12 mouse cellular contexts compared by ENCODE assay signal in genomic region chr7:145293859-145294258, GRCm38 (mm10). TPM values are rescaled to one million over a fixed set of nuclear protein-coding genes. Genes with fewer than 3 reads are reported as not detected.
DNase-seq lines count a peak whose midpoint lies in the region; ATAC-seq and TF ChIP-seq lines count a peak whose summit lies in the region.
"Had no signal": no experiment of that assay in that cellular context is flagged by ENCODE, and none has a peak within 500 bp of the region (broad histone marks: within the 10 kb centered on the region; RNA-seq: fewer than 3 reads in every experiment).

No protein-coding gene starts in this region.

- DNase-seq in adrenal gland, postnatal 36 days = peak; percentile 29 to 54
- DNase-seq in adrenal gland, adult 2 months = no peak
- DNase-seq in left cerebral cortex, adult 2 months (ENCODE audit: extremely low spot score in 1 of 2, low spot score in 2 of 2) = no peak
- DNase-seq in left cerebral cortex, postnatal 25 days (ENCODE audit: low spot score in 2 of 2) = no peak
- peak; percentile 46 for DNase-seq in brain, adult 2 months (ENCODE audit: low read depth, low spot score)

- no peak overlapping the region for H3K9ac ChIP-seq in hindbrain, embryonic 16.5 days (ENCODE audit: low read depth, low read length)
- H3K9ac ChIP-seq in intestine, embryonic 16.5 days (ENCODE audit: low read depth, low read length) = no peak overlapping the region
- H3K9ac ChIP-seq: hindbrain, embryonic 13.5 days had no signal

- peak; percentile 45; the same call in 1 of the 2 replicates for ATAC-seq in megakaryocyte progenitor cell, adult 5-6 weeks (replicated peaks; ENCODE audit: poor library complexity)
- ATAC-seq in hindbrain, embryonic 16.5 days = no peak
- ATAC-seq in intestine, embryonic 16.5 days = no peak

- H3K4me3 ChIP-seq in left cerebral cortex, adult 2 months = no peak overlapping the region
- no peak overlapping the region for H3K4me3 ChIP-seq in hindbrain, embryonic 16.5 days (ENCODE audit: low read length)
- H3K4me3 ChIP-seq in intestine, embryonic 16.5 days (ENCODE audit: low read length) = no peak overlapping the region
- H3K4me3 ChIP-seq: hindbrain, embryonic 13.5 days had no signal

- H3K27me3 ChIP-seq in hindbrain, embryonic 16.5 days (replicated peaks; ENCODE audit: control insufficient read depth, insufficient read depth, low read length) = no peaks in the 10 kb centered on the region
- no peaks in the 10 kb centered on the region for H3K27me3 ChIP-seq in intestine, embryonic 16.5 days (replicated peaks; ENCODE audit: control insufficient read depth, insufficient read depth, low read length)
- H3K27me3 ChIP-seq: hindbrain, embryonic 13.5 days had no signal

- peak; percentile 46 for TF ChIP-seq CTCF in left cerebral cortex, adult 2 months (IDR thresholded peaks at IDR 0.05)

- no peaks in the 10 kb centered on the region for H3K9me3 ChIP-seq in hindbrain, embryonic 16.5 days (ENCODE audit: control insufficient read depth, low read length)
- no peaks in the 10 kb centered on the region for H3K9me3 ChIP-seq in intestine, embryonic 16.5 days (ENCODE audit: control insufficient read depth, low read length)
- H3K9me3 ChIP-seq: hindbrain, embryonic 13.5 days had no signal

- H3K27ac ChIP-seq in left cerebral cortex, adult 2 months = no peak overlapping the region
- no peak overlapping the region for H3K27ac ChIP-seq in hindbrain, embryonic 16.5 days (ENCODE audit: low read depth, low read length)
- no peak overlapping the region for H3K27ac ChIP-seq in intestine, embryonic 16.5 days (ENCODE audit: low read length)
- H3K27ac ChIP-seq: hindbrain, embryonic 13.5 days had no signal

- H3K36me3 ChIP-seq in hindbrain, embryonic 16.5 days (ENCODE audit: control insufficient read depth, insufficient read depth, low read length) = no peaks in the 10 kb centered on the region
- H3K36me3 ChIP-seq in intestine, embryonic 16.5 days (ENCODE audit: control insufficient read depth, insufficient read depth, low read length) = no peaks in the 10 kb centered on the region
- H3K36me3 ChIP-seq: hindbrain, embryonic 13.5 days had no signal

- intact Hi-C loops in left cerebral cortex, adult 2 months (cut with DNase I) = no loop called here
- intact Hi-C loops in left cerebral cortex, postnatal 25 days (cut with DNase I) = no loop called here

- no peak overlapping the region for H3K4me2 ChIP-seq in hindbrain, embryonic 16.5 days (ENCODE audit: low read length)
- H3K4me2 ChIP-seq in intestine, embryonic 16.5 days (ENCODE audit: low read depth, low read length) = no peak overlapping the region
- H3K4me2 ChIP-seq: hindbrain, embryonic 13.5 days had no signal

- H3K4me1 ChIP-seq in hindbrain, embryonic 16.5 days (ENCODE audit: control insufficient read depth, insufficient read depth, low read depth, low read length) = no peaks in the 10 kb centered on the region
- H3K4me1 ChIP-seq in intestine, embryonic 16.5 days (ENCODE audit: control insufficient read depth, insufficient read depth, low read length) = peaks cover under 1% of the 10 kb centered on the region; the same call in 1 of the 2 replicates
- H3K4me1 ChIP-seq: hindbrain, embryonic 13.5 days had no signal

- 37% methylated on average over 6 of the region's 6 CpGs for WGBS in hindbrain, embryonic 16.5 days
- 40% methylated on average over 6 of the region's 6 CpGs for WGBS in intestine, embryonic 16.5 days

RNA-seq across cellular contexts. Expression of gene Mrgprf, which starts 6.8 kb away (rescaled TPM):
- total RNA-seq in adrenal gland, postnatal 36 days (2021) = 1 to 10 TPM; 1.5 to 2.4 TPM
- total RNA-seq in adrenal gland, adult 2 months (2021) = 1 to 10 TPM; 1.2 to 2.8 TPM
- polyA plus RNA-seq in adrenal gland, adult 2 months (2012; rRNA removed) = 6.9 and 8.4 TPM in 2 replicates
- total RNA-seq in left cerebral cortex, adult 2 months (2021) = 1 to 10 TPM; 1.8 to 2.5 TPM
- 1 to 10 TPM; 1.6 to 2.3 TPM for total RNA-seq in left cerebral cortex, postnatal 25 days (2021)
- total RNA-seq in megakaryocyte progenitor cell, adult 5-6 weeks (2015) = not detected in 2 replicates
- not detected in 2 replicates for total RNA-seq in megakaryocyte progenitor cell, adult 5-6 weeks (2017)
- 3.6 and 5.3 TPM in 2 replicates for polyA plus RNA-seq in hindbrain, embryonic 16.5 days (2015; fragmentation: Nextera tagmentation; extraction: Ambion mirVana)
- polyA plus RNA-seq in intestine, embryonic 16.5 days (2015; fragmentation: Nextera tagmentation; extraction: Ambion mirVana) = 2.2 and 2.5 TPM in 2 replicates
- total RNA-seq: megakaryocyte-erythroid progenitor cell, adult 5-6 weeks had no signal

RNA-seq across cellular contexts. Expression of gene Tpcn2, which starts 10.0 kb away (rescaled TPM):
- total RNA-seq in adrenal gland, postnatal 36 days (2021) = 10 to 100 TPM; 10.2 to 16.1 TPM
- 10 to 100 TPM; 11.2 to 12.5 TPM for total RNA-seq in adrenal gland, adult 2 months (2021)
- 14.5 and 17.9 TPM in 2 replicates for polyA plus RNA-seq in adrenal gland, adult 2 months (2012; rRNA removed)
- total RNA-seq in left cerebral cortex, adult 2 months (2021) = 1 to 10 TPM; 5.3 to 6.8 TPM
- total RNA-seq in left cerebral cortex, postnatal 25 days (2021) = 1 to 10 TPM; 4.7 to 4.8 TPM
- 4.7 and 5.7 TPM in 2 replicates for total RNA-seq in megakaryocyte progenitor cell, adult 5-6 weeks (2015)
- 3.5 and 3.7 TPM in 2 replicates for total RNA-seq in megakaryocyte progenitor cell, adult 5-6 weeks (2017)
- 2.8 and 3.3 TPM in 2 replicates for polyA plus RNA-seq in hindbrain, embryonic 16.5 days (2015; fragmentation: Nextera tagmentation; extraction: Ambion mirVana)
- polyA plus RNA-seq in intestine, embryonic 16.5 days (2015; fragmentation: Nextera tagmentation; extraction: Ambion mirVana) = 8.9 and 9.1 TPM in 2 replicates

RNA-seq across cellular contexts. Expression of gene Mrgprd, which starts 20.8 kb away (rescaled TPM):
- not detected for total RNA-seq in adrenal gland, postnatal 36 days (2021)
- total RNA-seq in adrenal gland, adult 2 months (2021) = not detected
- polyA plus RNA-seq in adrenal gland, adult 2 months (2012; rRNA removed) = not detected in 2 replicates
- total RNA-seq in left cerebral cortex, adult 2 months (2021) = not detected
- not detected for total RNA-seq in left cerebral cortex, postnatal 25 days (2021)
- total RNA-seq in megakaryocyte progenitor cell, adult 5-6 weeks (2015) = not detected in 2 replicates
- total RNA-seq in megakaryocyte progenitor cell, adult 5-6 weeks (2017) = not detected in 2 replicates
- polyA plus RNA-seq in hindbrain, embryonic 16.5 days (2015; fragmentation: Nextera tagmentation; extraction: Ambion mirVana) = 0.10 and 0.11 TPM in 2 replicates
- not detected in 2 replicates for polyA plus RNA-seq in intestine, embryonic 16.5 days (2015; fragmentation: Nextera tagmentation; extraction: Ambion mirVana)
- total RNA-seq: left cerebral cortex, adult 18-20 months; megakaryocyte-erythroid progenitor cell, adult 5-6 weeks had no signal
- polyA plus RNA-seq: embryonic facial prominence, embryonic 11.5 days; hindbrain, embryonic 13.5 days had no signal

Comparison
In these comparisons a context has a peak if more than half of its experiments do, and no peak if none do; other contexts are left out.
1. DNase-seq: peak in adrenal gland, postnatal 36 days (2 of 2) and brain, adult 2 months (single experiment); none in adrenal gland, adult 2 months (single experiment), left cerebral cortex, adult 2 months (0 of 2) and left cerebral cortex, postnatal 25 days (0 of 2).